Mouse (Mus musculus) urinary bladder, postnatal 25 days (tissue): Measurements from ENCODE around the gene Tomm7.
"Not testable (repeated sequence)": the region's sequence is repeated elsewhere in the genome, so short reads cannot be mapped to it uniquely, and the experiment has no call there.

Experiments used
- DNase-seq: peaks from one replicate; pipeline ENCODE4 v3.0.0; 2022; ENCODE audit warnings: low spot score

Tomm7 gene

DNA sequence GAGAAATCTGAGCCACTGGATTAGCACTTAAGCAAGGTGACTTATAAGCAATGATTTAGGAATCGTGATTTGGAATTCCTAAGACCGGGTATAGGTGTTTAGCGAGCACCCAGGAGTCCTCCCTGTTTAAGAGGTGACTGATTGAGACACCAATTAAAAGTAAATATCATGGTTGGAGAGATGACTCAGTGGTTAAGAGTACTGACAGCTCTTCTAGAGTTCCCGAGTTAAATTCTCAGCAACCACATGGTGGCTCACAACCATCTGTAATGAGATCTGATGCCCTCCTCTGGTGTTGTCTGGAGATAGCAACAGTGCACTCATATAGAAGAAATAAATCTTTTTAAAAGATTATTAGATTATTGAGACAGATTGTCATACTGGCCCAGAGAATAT, 7.2 kb upstream of the Tomm7 start:
- not testable (repeated sequence) for DNase-seq

DNA sequence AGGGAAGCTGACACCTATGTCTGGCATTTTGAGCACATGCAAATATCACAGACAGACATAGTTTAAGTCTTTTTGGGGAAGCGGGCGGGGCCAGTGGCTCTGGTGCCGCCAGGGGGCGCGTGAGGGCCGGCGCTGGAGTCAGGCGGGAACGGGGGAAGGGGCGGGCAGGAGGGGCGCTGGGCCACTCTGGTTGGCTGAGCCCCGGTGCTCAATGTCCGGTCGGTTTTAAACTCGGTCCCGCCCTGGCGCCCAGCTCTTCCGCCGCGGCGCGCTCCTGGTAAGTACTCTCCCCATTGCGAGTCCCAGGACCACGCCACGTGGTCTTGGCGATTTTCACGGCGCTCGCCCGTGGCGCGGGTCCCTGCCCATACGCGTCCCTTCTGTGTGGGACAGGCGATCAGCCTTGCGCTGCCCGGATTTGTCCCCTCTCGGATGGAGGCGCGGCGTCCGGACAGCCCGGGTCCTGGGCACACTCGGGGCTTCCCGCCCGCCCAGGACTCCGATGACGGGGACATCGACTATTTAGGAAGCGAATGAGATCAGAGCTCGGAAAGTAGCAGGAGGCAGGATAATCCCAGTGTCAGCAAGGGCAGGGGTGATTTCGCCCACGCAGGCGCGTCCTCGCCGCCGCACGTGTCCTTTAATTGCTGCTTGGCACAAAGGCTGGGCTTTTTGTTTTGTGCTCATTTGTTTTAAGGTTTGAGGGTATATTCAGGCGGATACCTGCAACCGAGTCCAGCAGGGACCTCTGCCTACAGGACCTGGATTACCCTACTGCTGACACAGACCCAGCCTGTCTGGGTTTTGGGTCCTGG, 6.6 kb upstream of the Tomm7 start:
- DNase-seq: peak; percentile 96

DNA sequence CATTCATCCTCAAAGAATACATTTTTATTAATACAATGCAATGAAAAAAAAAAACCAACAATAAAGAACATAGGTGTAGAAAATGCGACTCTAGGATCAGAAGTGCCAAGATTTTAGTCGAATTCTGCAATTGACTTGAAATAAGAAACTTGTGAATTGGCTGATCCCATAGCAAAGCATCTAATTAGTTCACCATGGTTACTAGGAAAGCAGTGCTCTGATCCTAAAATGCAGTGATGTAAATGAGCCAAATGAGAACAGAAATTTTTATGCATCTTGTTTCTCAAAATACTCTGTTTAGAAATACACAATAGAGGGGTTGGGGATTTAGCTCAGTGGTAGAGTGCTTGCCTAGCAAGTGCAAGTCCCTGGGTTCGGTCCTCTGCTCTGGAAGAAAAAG, 1.2 kb upstream of the Tomm7 start:
- DNase-seq: no peak

DNA sequence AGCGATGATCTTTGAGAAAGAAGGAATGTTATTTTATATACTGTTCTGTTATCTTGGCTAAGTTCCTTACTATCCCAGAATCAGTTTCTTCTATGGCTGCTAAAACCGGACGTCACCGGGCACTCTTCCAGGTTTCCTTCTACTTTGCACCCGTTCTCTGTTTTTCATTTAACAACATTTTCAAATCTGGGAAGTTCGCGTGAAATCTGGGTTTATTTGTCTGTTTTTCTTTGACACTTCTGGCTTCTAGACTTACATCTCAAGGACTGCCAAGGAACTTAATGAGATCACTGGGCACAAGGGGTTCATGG, 525 bp upstream of the Tomm7 start:
- DNase-seq: no peak

DNA sequence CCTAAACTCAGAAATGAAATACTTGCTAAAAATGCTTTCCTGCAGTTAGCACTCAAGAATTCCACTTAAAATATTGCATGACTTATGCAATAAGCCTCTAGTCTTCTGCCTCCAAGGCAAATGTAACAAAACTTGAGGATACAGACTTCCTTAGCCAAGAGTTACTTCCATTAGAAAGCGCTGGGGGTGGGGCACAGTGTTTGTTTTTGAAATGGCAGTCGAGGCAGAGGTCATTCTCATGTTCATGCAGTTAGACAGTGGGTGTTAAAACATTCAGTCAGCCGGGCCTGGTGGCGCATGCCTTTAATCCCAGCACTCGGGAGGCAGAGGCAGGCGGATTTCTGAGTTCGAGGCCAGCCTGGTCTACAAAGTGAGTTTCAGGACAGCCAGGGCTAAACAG, 5.8 kb downstream of the Tomm7 start:
- no peak for DNase-seq

DNA sequence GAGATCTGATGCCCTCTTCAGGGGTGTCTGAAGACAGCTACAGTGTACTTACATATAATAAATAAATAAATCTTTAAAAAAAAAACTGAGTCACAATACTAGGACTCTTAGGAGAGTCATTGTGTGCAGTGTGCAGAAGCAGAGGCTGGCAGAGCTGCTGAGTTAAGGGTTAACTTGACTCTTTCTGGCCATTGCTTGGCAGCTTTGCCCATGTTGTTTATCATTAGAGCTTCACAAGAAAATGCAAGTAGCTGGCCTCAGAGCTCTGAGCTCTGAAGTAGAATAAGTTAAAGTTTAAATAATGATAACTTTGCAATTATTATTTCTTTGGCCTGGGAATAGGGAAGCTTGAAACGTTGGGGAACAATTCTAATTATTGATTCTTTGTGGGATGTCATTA, 8.3 kb downstream of the Tomm7 start:
- DNase-seq: not testable (repeated sequence)

DNA sequence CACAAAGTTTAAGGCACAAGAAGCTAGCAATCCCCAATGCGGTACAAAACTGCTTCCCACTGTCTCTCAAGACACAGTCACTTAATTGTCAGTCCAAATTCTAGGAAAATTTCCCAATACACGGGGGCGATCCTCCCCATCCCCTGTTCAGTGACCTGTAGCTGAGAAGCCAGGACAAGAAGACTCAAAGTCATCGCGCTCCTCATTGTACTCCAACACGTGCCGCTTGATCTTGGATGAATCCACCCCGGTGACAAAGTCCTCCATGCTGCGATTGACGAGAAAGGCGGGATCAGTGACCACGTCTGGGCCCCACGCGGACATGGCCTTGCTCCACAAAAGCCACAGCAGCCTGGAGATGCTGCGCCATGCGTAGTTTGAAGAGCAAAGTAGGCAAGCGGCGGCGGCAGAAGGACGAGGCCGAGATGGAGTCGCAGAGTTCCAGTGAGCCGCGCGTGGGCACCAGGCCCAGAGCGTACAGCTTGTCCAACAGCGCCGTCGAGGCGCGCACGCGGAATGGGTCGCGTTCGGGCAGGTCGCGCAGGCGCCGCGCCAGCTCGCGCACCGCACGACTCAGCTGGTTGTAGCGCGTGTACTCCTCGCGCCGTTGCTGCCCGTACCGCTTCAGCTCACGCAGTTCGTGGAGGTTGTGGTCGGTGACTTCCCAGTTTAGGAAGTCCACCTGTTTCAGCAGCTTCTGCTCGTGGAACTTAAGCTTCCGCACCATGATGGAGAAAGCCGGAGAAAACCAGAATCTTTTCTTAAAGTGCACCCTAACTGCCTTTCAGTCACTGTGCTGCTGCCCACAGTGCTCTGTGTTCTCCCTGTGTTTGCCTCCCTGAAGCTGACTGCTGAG, 12.8 kb downstream of the Tomm7 start:
- no peak for DNase-seq

DNA sequence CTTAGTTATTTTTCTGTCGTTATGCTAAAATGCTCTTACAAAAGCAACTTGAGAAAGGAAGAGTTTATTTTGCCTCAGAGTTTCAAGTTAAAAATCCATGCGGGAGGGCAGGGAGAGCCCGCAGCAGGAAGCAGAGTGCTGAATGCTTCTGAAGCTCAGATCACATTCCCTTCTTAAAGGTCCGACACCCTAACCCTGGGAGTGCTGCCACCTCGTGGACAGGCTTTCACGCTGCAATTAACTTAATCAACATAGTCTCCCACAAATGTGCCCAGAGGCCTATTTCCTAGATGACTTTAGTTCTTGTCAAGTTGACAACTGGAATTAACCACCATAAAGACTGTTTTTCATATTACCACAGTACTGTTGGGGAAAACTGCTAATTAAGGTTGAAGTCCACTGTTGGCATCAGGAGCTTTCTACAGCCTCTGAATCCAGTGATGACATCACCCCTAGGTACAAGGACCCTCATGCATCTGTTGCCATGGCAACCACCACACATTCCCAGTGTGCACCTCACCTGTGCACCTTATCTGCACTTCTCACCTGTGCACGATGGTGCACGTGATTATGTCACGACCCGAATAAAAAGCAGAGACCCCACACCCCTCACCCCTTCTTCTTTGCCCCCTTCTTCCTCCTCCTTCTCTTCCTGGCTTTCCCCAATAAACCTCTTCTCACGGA, 17.5 kb downstream of the Tomm7 start:
- peak; percentile 76 for DNase-seq

DNA sequence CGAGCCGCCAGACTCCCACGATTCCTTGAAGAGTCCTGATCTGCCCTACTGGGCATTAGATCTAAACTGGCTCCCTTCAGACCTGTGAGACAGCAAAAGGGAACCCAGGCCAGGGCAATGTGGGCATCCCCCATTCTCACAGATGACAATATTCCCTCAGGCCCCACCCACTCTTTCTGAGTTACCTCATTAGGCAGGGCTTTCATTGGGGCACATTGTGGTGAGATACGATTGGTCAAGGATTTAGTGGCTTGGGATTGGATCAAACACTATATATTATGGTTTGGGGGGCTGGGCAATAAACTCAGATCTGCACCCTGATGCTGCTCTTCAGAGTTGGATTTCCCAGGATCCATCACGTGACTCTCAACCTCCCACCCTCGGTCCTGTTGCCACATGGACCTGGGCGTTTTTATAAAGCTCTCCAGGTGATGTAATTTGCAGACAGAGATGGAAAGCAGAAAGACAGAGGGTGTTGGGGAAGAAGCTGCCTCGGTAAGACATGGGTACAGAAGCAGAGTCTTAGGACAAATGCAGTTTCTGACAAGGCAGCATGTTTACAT, 19.7 kb downstream of the Tomm7 start:
- no peak for DNase-seq

DNA sequence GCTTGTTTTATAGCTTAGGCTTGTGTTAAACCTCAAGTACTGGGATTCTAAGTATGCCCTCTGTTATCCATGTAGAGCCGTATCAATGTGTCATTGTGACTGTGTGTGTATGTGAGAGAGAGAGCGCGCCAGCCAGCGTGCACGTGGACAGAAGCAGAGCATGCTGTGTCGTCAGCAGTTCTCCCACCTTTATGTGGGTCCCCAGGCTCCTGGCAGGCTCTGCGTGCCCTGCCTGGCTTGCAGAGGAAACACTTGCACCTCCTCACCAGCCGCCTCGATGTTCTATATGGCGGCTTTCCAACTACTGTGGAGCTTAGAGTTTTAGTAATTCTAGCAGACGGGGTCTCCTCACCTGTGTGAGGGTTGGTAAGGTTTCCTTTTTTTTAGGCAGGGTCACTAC, 21.7 kb downstream of the Tomm7 start:
- no peak for DNase-seq

DNA sequence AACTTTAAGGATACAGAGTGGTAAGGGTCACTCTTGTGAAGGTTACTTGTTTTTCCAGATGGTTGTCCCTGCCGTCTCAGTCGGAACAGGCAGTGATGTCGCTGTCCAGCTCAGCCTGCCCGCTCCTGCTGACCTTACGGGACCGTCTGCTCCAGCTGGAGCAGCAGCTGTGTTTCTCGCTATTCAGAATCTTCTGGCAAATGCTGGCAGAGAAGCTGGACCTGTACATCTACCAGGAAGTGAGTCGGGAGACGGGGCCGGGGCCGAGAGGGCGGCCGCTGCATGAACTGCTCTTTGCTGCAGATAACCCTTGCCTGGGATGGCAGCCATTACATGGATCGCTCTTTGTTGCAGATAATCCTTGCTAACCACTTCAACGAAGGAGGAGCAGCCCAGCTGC, 27.3 kb downstream of the Tomm7 start:
- DNase-seq: no peak

DNA sequence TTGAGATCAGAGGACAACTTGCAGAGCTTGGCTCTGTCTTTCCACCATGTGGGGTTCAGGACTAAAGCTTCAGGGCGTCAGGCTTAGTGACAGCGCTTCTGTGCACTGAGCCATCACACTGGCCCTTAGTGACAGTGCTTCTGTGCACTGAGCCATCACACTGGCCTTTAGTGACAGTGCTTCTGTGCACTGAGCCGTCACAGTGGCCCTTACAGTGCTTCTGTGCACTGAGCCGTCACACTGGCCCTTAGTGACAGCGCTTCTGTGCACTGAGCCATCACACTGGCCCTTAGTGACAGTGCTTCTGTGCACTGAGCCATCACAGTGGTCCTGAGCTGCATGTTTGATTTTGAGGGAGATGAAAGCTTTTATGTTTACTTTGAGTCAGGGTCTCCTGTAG, 29.1 kb downstream of the Tomm7 start:
- DNase-seq: no peak

DNA sequence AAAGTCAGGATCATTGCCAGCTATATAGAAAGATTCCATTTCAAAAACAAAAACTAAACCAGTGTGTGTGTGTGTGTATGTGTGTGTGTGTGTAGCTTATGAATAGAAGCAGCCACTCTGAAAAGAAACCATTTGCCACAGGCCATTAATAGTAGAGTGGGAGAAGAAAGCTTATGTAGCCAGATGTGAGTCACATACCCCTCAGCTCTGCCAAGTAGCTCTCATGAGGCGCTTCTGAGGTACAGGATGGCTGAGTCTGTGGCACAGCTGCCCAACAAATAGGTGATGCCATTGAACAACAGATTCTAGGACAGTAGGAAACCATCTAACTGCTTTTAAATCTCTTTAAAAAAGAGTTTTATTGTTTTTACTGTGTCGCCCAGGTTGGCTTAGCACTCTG, 51.2 kb downstream of the Tomm7 start:
- no peak for DNase-seq

DNA sequence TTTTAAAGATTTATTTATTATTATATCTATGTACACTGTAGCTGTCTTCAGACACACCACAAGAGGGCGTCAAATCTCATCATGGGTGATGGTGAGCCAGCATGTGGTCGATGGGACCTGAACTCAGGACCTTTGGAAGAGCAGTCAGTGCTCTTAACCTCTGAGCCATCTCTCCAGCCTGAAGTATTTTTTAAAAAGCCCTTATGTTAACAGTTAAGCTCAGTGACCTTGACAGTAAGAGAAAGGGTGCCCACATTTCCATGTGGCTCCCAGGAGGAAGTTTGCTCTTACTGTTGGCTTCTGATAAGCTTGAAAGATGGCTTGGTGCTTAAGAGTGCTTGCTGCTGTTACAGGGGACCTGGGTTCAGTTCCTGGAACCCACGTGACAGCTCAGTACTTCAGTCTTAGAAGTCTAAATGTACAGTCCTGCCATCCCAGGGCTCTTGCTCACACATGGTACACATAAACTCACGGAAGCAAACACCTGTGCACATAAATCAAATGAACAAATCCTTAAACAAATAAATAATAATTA, 54.8 kb downstream of the Tomm7 start:
- DNase-seq: no peak
